Mouse (Mus musculus) liver, adult 2 months (tissue): ENCODE measurements around the gene Nsun5.

ENCODE experiments used
- CTCF ChIP-seq: fragments of 200-500 bp; IDR thresholded peaks from 2 replicates; pipeline ENCODE4 v1.5.1; 2011; ENCODE audit warnings: low read depth, low read length, control low read depth
- POLR2A ChIP-seq: fragments of 200-500 bp; IDR thresholded peaks from 2 replicates; pipeline ENCODE4 v1.6.1; 2011; ENCODE audit warnings: low read length, control low read depth; ENCODE audit not compliant: insufficient read depth; ENCODE audit errors: extremely low read depth

DNA sequence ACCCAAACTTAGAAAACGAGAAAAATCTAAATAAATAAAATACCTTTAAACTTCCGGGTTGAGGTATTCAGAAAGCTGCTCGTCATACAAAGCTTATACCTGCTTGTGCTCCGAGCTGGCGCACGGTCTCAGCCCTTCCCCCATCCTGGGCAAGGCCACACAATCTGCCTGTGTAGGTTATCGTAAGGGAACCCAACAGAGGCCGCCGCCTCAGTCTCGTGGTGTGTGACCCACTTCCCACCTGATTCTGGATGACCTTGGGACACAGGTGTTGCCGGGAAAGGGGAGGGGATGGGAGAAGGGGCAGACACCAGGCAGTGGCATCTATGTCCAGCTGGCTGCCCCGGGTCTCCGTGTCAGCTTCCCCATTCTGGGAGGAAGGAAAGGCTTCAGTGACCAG lies 18.1 kb upstream of the Nsun5 start:
- TF ChIP-seq POLR2A, result no peak
- no peak for TF ChIP-seq CTCF
